Mouse (Mus musculus) urinary bladder, postnatal 4 days (tissue): ENCODE results near the gene Rab14.

Source experiments
- DNase-seq, 2 experiments: peaks; one replicate each; pipeline ENCODE4 v3.0.0; 2021 to 2022; ENCODE audit warnings: low spot score in 2 of 2

Rab14 gene

GRCm38 (mm10) chr2:35153844-35154554 lies 46.9 kb downstream of the Rab14 start:
- no peak for DNase-seq

- no peak for DNase-seq
Measured at GRCm38 (mm10) chr2:35153179-35153578, 47.7 kb downstream of the Rab14 start.

- no peak for DNase-seq
Measured at GRCm38 (mm10) chr2:35151303-35151882, 49.5 kb downstream of the Rab14 start.

GRCm38 (mm10) chr2:35148806-35149205 lies 52.1 kb downstream of the Rab14 start:
- DNase-seq: no peak

- no peak for DNase-seq
Measured at GRCm38 (mm10) chr2:35141673-35142072, 59.2 kb downstream of the Rab14 start.

- DNase-seq: no peak
Measured at GRCm38 (mm10) chr2:35138576-35138975, 62.3 kb downstream of the Rab14 start.

- no peak for DNase-seq
Measured at GRCm38 (mm10) chr2:35133891-35134290, 67.0 kb downstream of the Rab14 start.

GRCm38 (mm10) chr2:35132662-35133055 lies 68.3 kb downstream of the Rab14 start:
- no peak for DNase-seq

GRCm38 (mm10) chr2:35131991-35132661 lies 68.8 kb downstream of the Rab14 start:
- DNase-seq: peak; percentile 91 to 95

- DNase-seq: no peak
Measured at GRCm38 (mm10) chr2:35131491-35131890, 69.4 kb downstream of the Rab14 start.
